Mouse (Mus musculus) C2C12 (cell line): ENCODE data around the gene Ddx43.

ENCODE experiments used
- CEBPB ChIP-seq: IDR thresholded peaks from one replicate; pipeline ENCODE4 v1.6.1; 2011; ENCODE audit warnings: low read depth, mild to moderate bottlenecking, control low read depth, moderate library complexity
- CTCF ChIP-seq: IDR thresholded peaks from one replicate; pipeline ENCODE4 v1.5.1; 2011; ENCODE audit not compliant: control insufficient read depth, insufficient read depth, insufficient read length
- FOSL1 ChIP-seq: IDR thresholded peaks from one replicate; pipeline ENCODE4 v1.8.0; 2011; ENCODE audit warnings: mild to moderate bottlenecking, low read length; ENCODE audit not compliant: poor library complexity, insufficient read depth, severe bottlenecking
- MAX ChIP-seq: IDR thresholded peaks from one replicate; pipeline ENCODE4 v1.6.1; 2011; ENCODE audit warnings: mild to moderate bottlenecking, control low read depth
- MYOD1 ChIP-seq: IDR thresholded peaks from one replicate; pipeline ENCODE4 v1.6.1; 2011; ENCODE audit warnings: low read depth; ENCODE audit not compliant: control insufficient read depth, insufficient read length
- MYOG ChIP-seq: IDR thresholded peaks from one replicate; pipeline ENCODE4 v1.6.1; 2011; ENCODE audit not compliant: control insufficient read depth, insufficient read length; ENCODE audit errors: extremely low read depth
- USF1 ChIP-seq: IDR thresholded peaks from one replicate; pipeline ENCODE4 v1.6.1; 2011; ENCODE audit warnings: low read depth, mild to moderate bottlenecking, control low read depth, moderate library complexity

DNA sequence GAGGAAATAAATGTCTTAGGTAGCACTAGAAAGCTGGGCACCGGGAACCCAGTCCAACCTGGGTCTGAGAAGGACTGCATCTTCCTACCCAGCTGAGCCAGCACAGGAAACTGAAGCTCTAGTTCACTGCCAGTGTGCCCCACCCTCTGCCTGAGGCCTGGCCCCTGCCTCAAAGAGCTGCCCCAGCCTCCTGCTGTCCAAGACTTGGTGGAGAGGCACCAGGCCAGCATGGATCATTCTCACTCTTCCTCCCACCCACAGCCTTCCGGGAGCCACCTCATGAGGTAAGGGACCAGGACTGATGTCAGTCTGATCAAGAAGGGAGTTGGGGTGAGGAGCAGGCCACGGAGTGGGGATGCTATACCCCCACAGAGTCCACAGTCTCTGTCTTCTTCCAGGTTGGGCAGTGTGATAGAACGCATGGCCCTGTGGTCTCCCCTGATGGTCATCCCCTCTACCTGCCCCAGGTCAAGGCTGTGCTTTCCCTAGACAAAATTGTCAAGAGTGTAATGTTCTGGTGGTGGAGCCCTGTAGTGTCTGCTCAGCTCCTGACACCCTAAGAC, 33.4 kb downstream of the Ddx43 start:
- TF ChIP-seq CTCF: no peak
- TF ChIP-seq MAX: no peak
- TF ChIP-seq CEBPB: no peak
- no peak for TF ChIP-seq MYOG
- no peak for TF ChIP-seq FOSL1
- no peak for TF ChIP-seq USF1
- no peak for TF ChIP-seq MYOD1
